Mouse (Mus musculus): ENCODE data around the gene Il4i1.

GRCm38 (mm10) chr7:44770046-44770578 lies 46.1 kb upstream of the Il4i1 start:
- TF ChIP-seq EP300 (IDR thresholded peaks at IDR 0.05; ENCODE audit: insufficient read depth, low read depth, low read length) (peak; percentile 58; the same call in 1 of the 2 replicates), CTCF (IDR thresholded peaks at IDR 0.05; ENCODE audit: low read depth, low read length) (no peak), POLR2A (IDR thresholded peaks at IDR 0.05; ENCODE audit: insufficient read depth, low read length) (no peak)

All from ES-Bruce4 (cell line).